Mouse (Mus musculus): ENCODE data around the gene Cdk20. TPM values are rescaled to one million over a fixed set of nuclear protein-coding genes. Genes with fewer than 3 reads are reported as not detected.

Gene Cdk20
- polyA plus RNA-seq (2015; fragmentation: Nextera tagmentation; extraction: Ambion mirVana) = 25.1 and 25.4 TPM in 2 replicates

DNA sequence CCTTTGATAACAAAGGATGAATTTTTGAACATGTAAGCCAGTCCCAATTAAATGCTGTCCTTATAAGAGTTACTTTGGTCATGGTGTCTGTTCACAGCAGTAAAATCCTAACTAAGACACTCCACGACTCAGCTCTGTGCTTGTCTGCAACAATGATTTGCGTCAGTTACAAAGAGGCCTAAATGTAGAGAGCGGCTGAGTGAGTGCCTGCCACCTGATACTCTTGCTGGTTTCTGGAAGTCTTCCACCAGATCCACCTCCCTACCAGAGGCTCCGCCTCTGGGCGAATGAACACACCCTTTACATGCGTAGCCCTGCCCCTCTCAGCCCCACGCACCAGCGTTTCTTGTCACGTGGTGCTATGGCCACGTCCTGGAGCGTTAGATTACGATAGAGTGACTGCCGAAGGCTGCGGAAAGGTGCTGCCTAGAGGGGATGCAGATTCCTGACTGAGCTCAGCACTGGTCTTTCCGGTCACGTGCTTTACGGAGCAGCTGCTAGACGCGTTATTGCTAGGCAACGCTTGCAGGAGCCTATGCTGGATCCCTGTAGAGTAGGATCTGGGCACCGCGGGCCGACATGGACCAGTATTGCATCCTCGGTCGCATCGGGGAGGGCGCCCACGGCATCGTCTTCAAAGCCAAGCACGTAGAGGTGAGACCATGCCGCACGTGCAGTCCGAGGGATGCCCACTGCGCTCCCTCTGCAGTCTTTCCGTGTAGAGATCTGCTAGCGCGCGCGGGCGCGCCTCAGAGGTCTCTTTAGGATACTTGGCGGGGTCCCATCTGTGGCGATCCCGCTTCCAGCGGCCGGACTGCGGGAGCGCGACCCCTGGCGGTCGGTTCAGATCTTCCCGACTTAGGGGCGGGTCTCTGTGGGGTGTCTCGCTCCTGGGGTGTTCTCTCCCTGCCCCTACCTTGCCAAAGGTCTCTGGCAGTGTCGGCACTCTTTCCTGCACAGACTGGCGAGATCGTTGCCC is at the start of gene Cdk20:
TSS of gene Cdk20 (plus strand) at position 298 of the 979 bp plus-strand sequence.
- H3K36me3 ChIP-seq = no peaks in the 10 kb centered on the region
- peak within 1 kb of the TSS; percentile 82 for H3K4me2 ChIP-seq (replicated peaks)
- peak within 1 kb of the TSS; percentile 61 for H3K4me3 ChIP-seq
- peaks cover 17% of the 10 kb centered on the region for H3K4me1 ChIP-seq
- peak within 1 kb of the TSS; percentile 91 for H3K27ac ChIP-seq (replicated peaks)
- ATAC-seq (replicated peaks) = peak; percentile 99
- WGBS = under 1% methylated on average over 57 of the region's 57 CpGs
- no peaks in the 10 kb centered on the region for H3K9me3 ChIP-seq
- peak within 1 kb of the TSS; percentile 58 for H3K9ac ChIP-seq (replicated peaks)
- no peaks in the 10 kb centered on the region for H3K27me3 ChIP-seq

- Histone ChIP-seq H3K9ac (replicated peaks) (no peak overlapping the region), H3K4me3 (no peak overlapping the region), H3K36me3 (no peaks in the 10 kb centered on the region), H3K9me3 (no peaks in the 10 kb centered on the region), H3K4me2 (replicated peaks) (no peak overlapping the region), H3K27ac (replicated peaks) (no peak overlapping the region), H3K27me3 (no peaks in the 10 kb centered on the region), H3K4me1 (no peaks in the 10 kb centered on the region)
- WGBS = 96% methylated on average over 3 of the region's 3 CpGs
- ATAC-seq (replicated peaks) = no peak
These were observed 47.2 kb upstream of the Cdk20 start for GRCm38 (mm10) chr13:64384937-64385336.

DNA sequence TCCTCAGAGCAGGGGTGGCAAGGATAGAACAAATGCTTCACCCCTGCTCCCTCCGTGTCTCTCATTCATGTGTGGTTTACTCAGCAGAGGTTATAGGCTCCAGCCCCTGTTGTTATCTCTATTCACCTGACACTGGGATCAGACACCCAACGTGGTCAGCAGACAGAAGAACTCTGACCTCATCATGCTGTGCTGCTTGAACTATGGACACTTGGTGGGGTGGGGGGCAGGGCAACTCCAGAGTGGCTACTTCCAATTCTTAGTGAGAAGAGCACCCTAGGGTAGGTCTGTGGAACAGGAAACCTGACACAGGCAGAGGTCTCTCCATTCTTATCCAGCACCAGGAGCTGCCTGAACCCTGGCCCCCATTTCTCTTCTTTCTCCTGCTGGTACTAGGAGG is 46.1 kb upstream of the Cdk20 start:
- no peak overlapping the region for H3K27ac ChIP-seq (replicated peaks)
- H3K4me1 ChIP-seq = no peaks in the 10 kb centered on the region
- H3K36me3 ChIP-seq = no peaks in the 10 kb centered on the region
- WGBS = 52% methylated on average over 2 of the region's 2 CpGs
- H3K4me3 ChIP-seq = no peak overlapping the region
- H3K9ac ChIP-seq (replicated peaks) = no peak overlapping the region
- H3K27me3 ChIP-seq = no peaks in the 10 kb centered on the region
- H3K9me3 ChIP-seq = no peaks in the 10 kb centered on the region
- ATAC-seq (replicated peaks) = no peak
- H3K4me2 ChIP-seq (replicated peaks) = no peak overlapping the region

GRCm38 (mm10) chr13:64388415-64388814 is 43.7 kb upstream of the Cdk20 start:
- Histone ChIP-seq H3K36me3 (no peaks in the 10 kb centered on the region), H3K4me1 (no peaks in the 10 kb centered on the region), H3K27ac (replicated peaks) (no peak overlapping the region), H3K27me3 (no peaks in the 10 kb centered on the region), H3K9me3 (no peaks in the 10 kb centered on the region), H3K9ac (replicated peaks) (no peak overlapping the region), H3K4me2 (replicated peaks) (no peak overlapping the region), H3K4me3 (no peak overlapping the region)
- ATAC-seq (replicated peaks) = no peak
- 83% methylated on average over 4 of the region's 4 CpGs for WGBS

DNA sequence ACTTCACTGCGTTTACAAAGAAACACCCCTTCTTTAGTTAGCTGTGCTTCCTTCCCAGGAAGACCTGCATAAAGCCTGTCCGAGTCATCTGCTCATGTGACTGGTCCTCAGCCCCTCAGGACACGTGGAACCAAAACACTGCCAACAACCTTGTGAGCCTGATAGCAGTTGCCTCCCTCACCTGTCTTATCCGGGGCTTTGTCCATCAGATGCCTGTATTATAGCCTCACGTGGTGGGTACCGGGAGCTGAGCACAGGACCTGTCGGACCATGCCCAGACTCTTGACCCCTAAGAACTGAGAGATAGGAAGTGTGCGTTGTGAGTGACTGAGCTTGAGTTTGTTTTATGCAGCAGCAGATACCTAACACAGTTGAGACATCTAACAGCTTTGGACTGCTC is 35.1 kb upstream of the Cdk20 start:
- Histone ChIP-seq H3K4me2 (replicated peaks) (no peak overlapping the region), H3K9me3 (no peaks in the 10 kb centered on the region), H3K27me3 (no peaks in the 10 kb centered on the region), H3K27ac (replicated peaks) (no peak overlapping the region), H3K4me3 (no peak overlapping the region), H3K36me3 (no peaks in the 10 kb centered on the region), H3K4me1 (no peaks in the 10 kb centered on the region), H3K9ac (replicated peaks) (no peak overlapping the region)
- 79% methylated on average over 8 of the region's 8 CpGs for WGBS
- ATAC-seq (replicated peaks) = no peak

GRCm38 (mm10) chr13:64398065-64398464 is 34.0 kb upstream of the Cdk20 start:
- Histone ChIP-seq H3K9me3 (no peaks in the 10 kb centered on the region), H3K9ac (replicated peaks) (no peak overlapping the region), H3K36me3 (no peaks in the 10 kb centered on the region), H3K27me3 (no peaks in the 10 kb centered on the region), H3K4me3 (no peak overlapping the region), H3K27ac (replicated peaks) (no peak overlapping the region), H3K4me2 (replicated peaks) (no peak overlapping the region), H3K4me1 (no peaks in the 10 kb centered on the region)
- WGBS = 93% methylated on average over 1 of the region's 1 CpGs
- no peak for ATAC-seq (replicated peaks)

- 77% methylated on average over 3 of the region's 3 CpGs for WGBS
- no peaks in the 10 kb centered on the region for H3K36me3 ChIP-seq
- H3K9me3 ChIP-seq = no peaks in the 10 kb centered on the region
- H3K4me2 ChIP-seq (replicated peaks) = no peak overlapping the region
- H3K4me3 ChIP-seq = no peak overlapping the region
- no peaks in the 10 kb centered on the region for H3K27me3 ChIP-seq
- no peak for ATAC-seq (replicated peaks)
- H3K9ac ChIP-seq (replicated peaks) = no peak overlapping the region
- no peaks in the 10 kb centered on the region for H3K4me1 ChIP-seq
- H3K27ac ChIP-seq (replicated peaks) = no peak overlapping the region
These were observed 32.2 kb upstream of the Cdk20 start for GRCm38 (mm10) chr13:64399906-64400305.

GRCm38 (mm10) chr13:64400801-64401361 is 31.2 kb upstream of the Cdk20 start:
- Histone ChIP-seq H3K27me3 (no peaks in the 10 kb centered on the region), H3K4me1 (no peaks in the 10 kb centered on the region), H3K4me3 (no peak overlapping the region), H3K9ac (replicated peaks) (no peak overlapping the region), H3K36me3 (no peaks in the 10 kb centered on the region), H3K9me3 (no peaks in the 10 kb centered on the region), H3K4me2 (replicated peaks) (no peak overlapping the region), H3K27ac (replicated peaks) (no peak overlapping the region)
- WGBS = 40% methylated on average over 7 of the region's 7 CpGs
- ATAC-seq (replicated peaks) = peak; percentile 67

DNA sequence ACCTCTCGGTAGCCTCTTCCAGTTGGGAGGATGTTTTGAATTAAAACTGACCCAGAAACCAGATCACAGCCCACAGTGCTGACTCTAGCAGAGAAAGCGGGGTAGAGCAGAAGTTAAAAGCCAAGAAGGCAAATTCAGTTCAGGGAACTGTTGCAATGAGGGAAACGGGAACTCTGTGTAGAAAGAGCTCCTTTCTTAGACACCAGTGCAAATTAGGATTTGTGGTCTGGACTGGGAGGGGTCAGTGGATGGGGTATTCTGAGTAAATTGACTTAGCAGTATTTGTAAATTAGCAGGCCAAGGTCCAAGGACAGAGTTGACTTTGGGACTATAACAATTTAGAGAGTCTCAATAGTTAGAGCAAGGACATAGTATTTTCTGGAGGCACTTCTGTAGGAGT is 30.1 kb upstream of the Cdk20 start:
- no peaks in the 10 kb centered on the region for H3K36me3 ChIP-seq
- no peak overlapping the region for H3K4me3 ChIP-seq
- no peaks in the 10 kb centered on the region for H3K9me3 ChIP-seq
- H3K4me1 ChIP-seq = no peaks in the 10 kb centered on the region
- H3K27ac ChIP-seq (replicated peaks) = no peak overlapping the region
- H3K27me3 ChIP-seq = no peaks in the 10 kb centered on the region
- H3K9ac ChIP-seq (replicated peaks) = no peak overlapping the region
- H3K4me2 ChIP-seq (replicated peaks) = no peak overlapping the region
- no peak for ATAC-seq (replicated peaks)
- 77% methylated on average over 3 of the region's 3 CpGs for WGBS

DNA sequence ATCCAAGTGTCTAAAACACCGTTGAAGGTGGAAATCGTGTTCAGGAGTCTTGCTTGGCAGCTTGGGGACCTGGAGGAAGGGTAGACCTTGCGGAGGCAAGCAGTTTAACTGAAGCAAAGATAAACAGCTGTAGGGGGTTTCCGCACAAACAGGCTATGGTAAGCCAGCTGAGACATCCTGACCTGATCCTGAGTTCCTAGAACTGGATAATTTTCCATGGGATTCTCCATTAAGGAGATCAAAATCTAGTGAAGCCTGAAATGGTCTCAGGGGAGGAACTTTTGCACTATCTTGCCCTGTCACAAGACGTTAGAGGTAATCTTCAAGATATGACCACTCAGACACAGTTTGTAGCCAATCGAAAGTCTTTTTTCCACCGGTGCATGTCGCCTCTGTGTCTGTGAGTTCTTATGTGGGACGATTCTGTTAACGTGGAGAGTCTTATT is 29.6 kb upstream of the Cdk20 start:
- WGBS = 87% methylated on average over 10 of the region's 10 CpGs

DNA sequence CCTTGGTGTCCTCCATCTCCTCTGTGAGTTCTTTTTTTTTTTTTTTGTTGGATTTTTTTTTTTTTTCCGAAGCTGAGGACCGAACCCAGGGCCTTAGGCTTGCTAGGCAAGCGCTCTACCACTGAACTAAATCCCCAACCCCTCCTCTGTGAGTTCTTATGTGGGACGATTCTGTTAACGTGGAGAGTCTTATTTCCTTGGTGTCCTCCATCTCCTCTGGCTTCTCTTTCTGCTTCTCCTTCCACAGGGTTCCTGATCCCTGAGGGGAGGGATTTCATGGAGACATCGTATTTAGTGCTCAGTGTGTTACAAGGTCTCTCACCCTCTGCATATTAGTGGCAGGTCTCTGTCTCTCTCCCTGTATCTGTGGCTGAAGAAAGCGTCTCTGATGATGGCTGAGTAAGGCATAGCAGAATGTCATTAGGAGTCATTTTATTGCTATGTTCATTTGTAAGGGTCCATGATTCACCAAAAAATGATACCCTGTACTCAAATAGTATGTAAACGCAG is 29.1 kb upstream of the Cdk20 start:
- no peak overlapping the region for H3K4me3 ChIP-seq
- H3K27me3 ChIP-seq = no peaks in the 10 kb centered on the region
- 87% methylated on average over 8 of the region's 8 CpGs for WGBS
- H3K36me3 ChIP-seq = no peaks in the 10 kb centered on the region
- H3K4me2 ChIP-seq (replicated peaks) = no peak overlapping the region
- no peaks in the 10 kb centered on the region for H3K4me1 ChIP-seq
- H3K27ac ChIP-seq (replicated peaks) = no peak overlapping the region
- no peak for ATAC-seq (replicated peaks)
- H3K9me3 ChIP-seq = no peaks in the 10 kb centered on the region
- H3K9ac ChIP-seq (replicated peaks) = no peak overlapping the region

More for the DNA sequence above, 29.6 kb upstream of the Cdk20 start:
- Histone ChIP-seq H3K4me2 (replicated peaks) (no peak overlapping the region), H3K27me3 (no peaks in the 10 kb centered on the region), H3K27ac (replicated peaks) (no peak overlapping the region), H3K9ac (replicated peaks) (no peak overlapping the region), H3K4me3 (no peak overlapping the region), H3K9me3 (no peaks in the 10 kb centered on the region), H3K36me3 (no peaks in the 10 kb centered on the region), H3K4me1 (no peaks in the 10 kb centered on the region)
- ATAC-seq (replicated peaks) = no peak

GRCm38 (mm10) chr13:64403519-64403918 is 28.6 kb upstream of the Cdk20 start:
- Histone ChIP-seq H3K27ac (replicated peaks) (no peak overlapping the region), H3K4me2 (replicated peaks) (no peak overlapping the region), H3K36me3 (no peaks in the 10 kb centered on the region), H3K27me3 (no peaks in the 10 kb centered on the region), H3K4me3 (no peak overlapping the region), H3K9ac (replicated peaks) (no peak overlapping the region), H3K4me1 (no peaks in the 10 kb centered on the region), H3K9me3 (no peaks in the 10 kb centered on the region)
- WGBS = 76% methylated on average over 3 of the region's 3 CpGs
- ATAC-seq (replicated peaks) = no peak

Data from forebrain, embryonic 15.5 days (tissue).